10 mouse cellular contexts compared by ENCODE assay signal in genomic region chr11:54214499-54215443, GRCm38 (mm10). TPM values are rescaled to one million over a fixed set of nuclear protein-coding genes. Genes with fewer than 3 reads are reported as not detected.
DNase-seq lines count a peak whose midpoint lies in the region; ATAC-seq and TF ChIP-seq lines count a peak whose summit lies in the region.
"Had no signal": no experiment of that assay in that cellular context is flagged by ENCODE, and none has a peak within 500 bp of the region (broad histone marks: within the 10 kb centered on the region; RNA-seq: fewer than 3 reads in every experiment).

No protein-coding gene starts in this region.

- H3K27ac ChIP-seq in lung, postnatal 0 days (ENCODE audit: low read length): no peak overlapping the region
- H3K27ac ChIP-seq in midbrain, embryonic 14.5 days (replicated peaks; ENCODE audit: low read depth, low read length): no peak overlapping the region
- H3K27ac ChIP-seq in limb, embryonic 10.5 days: no peak overlapping the region

- DNase-seq in B cell, adult 2 months: peak; percentile 21 to 30
- peak; percentile 39 for DNase-seq in T-cell, adult 2 months (ENCODE audit: low spot score)
- DNase-seq in forelimb bud, embryonic 11.5 days (ENCODE audit: low read depth, low spot score): peak; percentile 14
- peak; percentile 63 for DNase-seq in kidney, adult 9 months
- peak; percentile 60 for DNase-seq in lung, postnatal 0 days (ENCODE audit: low spot score)
- peak; percentile 90 for DNase-seq in skeletal muscle tissue, adult 2 months (ENCODE audit: low read depth, low spot score)
- DNase-seq in midbrain, embryonic 14.5 days: no peak
- DNase-seq in limb, embryonic 10.5 days (ENCODE audit: low spot score): no peak

- no peak overlapping the region for H3K9ac ChIP-seq in lung, postnatal 0 days (replicated peaks; ENCODE audit: low read depth)
- no peak overlapping the region for H3K9ac ChIP-seq in midbrain, embryonic 14.5 days (replicated peaks; ENCODE audit: low read length)

- no peak for TF ChIP-seq EP300 in lung, postnatal 0 days (IDR thresholded peaks at IDR 0.05)

- H3K4me3 ChIP-seq in lung, postnatal 0 days (ENCODE audit: low read depth, low read length): no peak overlapping the region
- no peak overlapping the region for H3K4me3 ChIP-seq in midbrain, embryonic 14.5 days (replicated peaks; ENCODE audit: low read depth, low read length)
- H3K4me3 ChIP-seq in limb, embryonic 10.5 days: no peak overlapping the region

- no peaks in the 10 kb centered on the region for H3K4me1 ChIP-seq in lung, postnatal 0 days (ENCODE audit: insufficient read depth, low read depth, low read length)
- H3K4me1 ChIP-seq in midbrain, embryonic 14.5 days (ENCODE audit: control insufficient read depth, insufficient read depth, low read length): no peaks in the 10 kb centered on the region
- no peaks in the 10 kb centered on the region for H3K4me1 ChIP-seq in limb, embryonic 10.5 days

- 58% methylated on average over 9 of the region's 9 CpGs for WGBS in lung, postnatal 0 days
- WGBS in midbrain, embryonic 14.5 days: 88% methylated on average over 9 of the region's 9 CpGs
- WGBS in limb, embryonic 10.5 days: 88% methylated on average over 9 of the region's 9 CpGs

- H3K36me3 ChIP-seq in lung, postnatal 0 days (ENCODE audit: insufficient read depth, low read length): no peaks in the 10 kb centered on the region
- no peaks in the 10 kb centered on the region for H3K36me3 ChIP-seq in midbrain, embryonic 14.5 days (ENCODE audit: control insufficient read depth, insufficient read depth, low read length)
- H3K36me3 ChIP-seq in limb, embryonic 10.5 days: no peaks in the 10 kb centered on the region

- no peak overlapping the region for H3K4me2 ChIP-seq in lung, postnatal 0 days (replicated peaks; ENCODE audit: low read depth, low read length)
- H3K4me2 ChIP-seq in midbrain, embryonic 14.5 days (ENCODE audit: low read length): no peak overlapping the region

- no peaks in the 10 kb centered on the region for H3K9me3 ChIP-seq in lung, postnatal 0 days (ENCODE audit: low read length)
- no peaks in the 10 kb centered on the region for H3K9me3 ChIP-seq in midbrain, embryonic 14.5 days (ENCODE audit: control insufficient read depth, low read length)
- H3K9me3 ChIP-seq in limb, embryonic 10.5 days (replicated peaks): no peaks in the 10 kb centered on the region

- ATAC-seq in lung, postnatal 0 days: peak; percentile 74
- no peak for ATAC-seq in midbrain, embryonic 14.5 days (ENCODE audit: low FRiP score, low TSS enrichment)

- H3K27me3 ChIP-seq in lung, postnatal 0 days (replicated peaks; ENCODE audit: insufficient read depth, low read length): no peaks in the 10 kb centered on the region
- H3K27me3 ChIP-seq in midbrain, embryonic 14.5 days (ENCODE audit: control insufficient read depth, insufficient read depth, low read length): no peaks in the 10 kb centered on the region
- no peaks in the 10 kb centered on the region for H3K27me3 ChIP-seq in limb, embryonic 10.5 days (ENCODE audit: low read depth, poor library complexity, severe bottlenecking)

- no peak for TF ChIP-seq CTCF in lung, postnatal 0 days (IDR thresholded peaks at IDR 0.05)

RNA-seq across cellular contexts. Expression of gene Csf2, which starts 34.7 kb away (rescaled TPM):
- 14.7 and 16.9 TPM in 2 replicates for polyA plus RNA-seq in lung, postnatal 0 days (2015; fragmentation: Nextera tagmentation; extraction: Ambion mirVana)
- polyA plus RNA-seq in midbrain, embryonic 14.5 days (2014; fragmentation: Nextera tagmentation; extraction: Ambion mirVana): not detected in 2 replicates
- polyA plus RNA-seq in limb, embryonic 10.5 days (2016; fragmentation: Nextera tagmentation; extraction: Ambion mirVana): not detected in 2 replicates
- polyA plus RNA-seq: limb, embryonic 11.5 days; spleen, adult 2 months had no signal

RNA-seq across cellular contexts. Expression of gene Il3, which starts 52.3 kb away (rescaled TPM):
- not detected in 2 replicates for polyA plus RNA-seq in lung, postnatal 0 days (2015; fragmentation: Nextera tagmentation; extraction: Ambion mirVana)
- not detected in 2 replicates for polyA plus RNA-seq in midbrain, embryonic 14.5 days (2014; fragmentation: Nextera tagmentation; extraction: Ambion mirVana)
- not detected in 2 replicates for polyA plus RNA-seq in limb, embryonic 10.5 days (2016; fragmentation: Nextera tagmentation; extraction: Ambion mirVana)
- polyA plus RNA-seq: limb, embryonic 11.5 days; spleen, adult 2 months had no signal

Comparison
In these comparisons a context has a peak if more than half of its experiments do, and no peak if none do; other contexts are left out.
1. DNase-seq: peak in B cell, adult 2 months (2 of 2), T-cell, adult 2 months (single experiment), forelimb bud, embryonic 11.5 days (single experiment), kidney, adult 9 months (single experiment), lung, postnatal 0 days (single experiment) and skeletal muscle tissue, adult 2 months (single experiment); none in midbrain, embryonic 14.5 days (single experiment) and limb, embryonic 10.5 days (single experiment).
2. RNA of gene Csf2, which starts 34.7 kb away (polyA plus RNA-seq): 14.7 to 16.9 TPM in lung, postnatal 0 days; not detected in midbrain, embryonic 14.5 days and not detected in limb, embryonic 10.5 days; every median in the first group is over 10 times any median in the second.